Mouse (Mus musculus) left cerebral cortex, adult 18-20 months (tissue): Measurements from ENCODE around the gene Zfp839. TPM values are rescaled to one million over a fixed set of nuclear protein-coding genes. Genes with fewer than 3 reads are reported as not detected.
"Not testable (repeated sequence)": the region's sequence is repeated elsewhere in the genome, so short reads cannot be mapped to it uniquely, and the experiment has no call there.

Experiments used
- DNase-seq, 2 experiments: peaks; one replicate each; pipeline ENCODE4 v3.0.0; 2021 to 2022; ENCODE audit warnings: low spot score in 2 of 2, mixed read lengths in 1 of 2
- total RNA-seq, 2 experiments: library from RNA; stranded (reverse); gene quantifications; 2 replicates each; pipeline ENCODE4 v1.2.3; 2021

Gene Zfp839
- total RNA-seq, 2 experiments from 2014 or later = 11.7 to 12.8 TPM

- peak; percentile 96 to 97 for DNase-seq
These were observed 9.5 kb upstream of the Zfp839 start, which contains the start of gene Mok for GRCm38 (mm10) chr12:110840348-110841198. Gene Mok (minus strand): TSS chr12:110840939.

GRCm38 (mm10) chr12:110841731-110842493 lies 8.1 kb upstream of the Zfp839 start:
- DNase-seq = no peak

DNA sequence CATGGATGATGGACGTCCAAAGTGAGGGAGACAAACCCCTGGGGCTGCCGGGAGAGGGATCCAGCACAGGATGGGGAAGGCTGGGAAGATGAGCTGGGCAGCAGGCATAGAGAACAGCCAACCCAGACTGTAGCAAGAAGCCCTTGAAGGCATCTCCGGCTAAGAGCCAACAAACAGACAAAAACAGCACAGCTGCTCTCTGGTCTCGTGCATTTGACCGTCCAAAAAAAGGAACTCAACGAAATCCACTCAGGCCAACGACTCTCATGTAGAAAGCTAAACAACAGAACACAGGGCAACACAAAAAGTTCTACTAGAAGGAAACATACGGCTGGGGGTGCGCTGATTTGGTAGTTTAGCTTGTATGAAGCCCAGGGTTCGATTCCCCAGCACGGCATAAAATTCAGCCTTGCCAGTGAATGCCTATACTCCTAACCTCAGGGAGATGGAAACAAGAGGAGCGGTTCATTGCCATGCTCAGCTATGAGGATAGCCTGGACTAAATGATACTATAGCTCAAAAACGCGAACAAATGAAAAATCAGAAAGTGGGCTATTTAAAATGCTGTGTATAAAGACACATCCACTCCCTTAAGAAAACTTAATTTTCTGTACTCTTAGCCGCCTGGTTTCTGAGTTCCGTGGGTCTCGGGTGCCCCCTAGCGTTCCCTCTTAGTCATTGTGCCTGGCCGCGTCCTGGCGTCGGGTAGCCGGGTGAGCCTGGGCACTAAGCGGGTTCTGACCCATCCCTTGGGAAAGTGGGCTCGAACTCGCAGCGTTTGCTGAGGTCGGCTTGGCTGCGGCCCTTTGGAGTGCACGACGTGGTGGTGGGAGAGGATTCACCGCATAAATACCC lies 6.6 kb upstream of the Zfp839 start:
- DNase-seq = peak; percentile 86 to 88

- DNase-seq = no peak
These were observed 5.6 kb upstream of the Zfp839 start for GRCm38 (mm10) chr12:110844227-110845130.

GRCm38 (mm10) chr12:110845131-110845880 lies 4.7 kb upstream of the Zfp839 start:
- DNase-seq = peak; percentile 77 to 80

DNA sequence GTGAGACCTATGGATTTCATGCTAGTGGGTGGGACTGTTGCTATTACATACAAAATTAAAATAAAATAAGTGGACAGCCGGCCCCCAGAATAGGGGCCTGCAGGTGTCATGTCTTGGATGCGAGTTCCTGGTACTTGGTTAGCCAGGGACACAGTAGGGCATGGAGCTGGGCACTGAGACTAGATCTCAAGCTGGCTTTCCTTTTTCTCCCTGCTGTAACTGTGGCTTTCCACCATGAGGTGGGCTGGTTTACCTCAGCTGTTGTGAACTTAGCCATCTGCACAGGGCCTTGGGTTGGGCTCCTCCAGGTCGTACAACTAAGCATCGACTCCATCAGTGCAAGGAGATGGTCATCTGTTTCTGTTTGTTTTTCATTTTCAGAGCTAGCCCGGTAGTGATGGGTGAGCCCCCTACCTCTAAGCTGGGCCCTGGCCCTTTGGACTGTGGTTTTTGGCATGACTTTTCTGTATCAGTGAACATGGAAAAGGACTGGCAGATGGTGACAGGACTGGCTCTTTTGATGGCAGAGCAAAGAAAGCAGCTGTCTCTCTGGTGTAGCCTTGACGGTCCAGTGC lies 3.8 kb upstream of the Zfp839 start:
- DNase-seq = no peak

- no peak for DNase-seq
These were observed 840 bp downstream of the Zfp839 start for GRCm38 (mm10) chr12:110850929-110851256.

DNA sequence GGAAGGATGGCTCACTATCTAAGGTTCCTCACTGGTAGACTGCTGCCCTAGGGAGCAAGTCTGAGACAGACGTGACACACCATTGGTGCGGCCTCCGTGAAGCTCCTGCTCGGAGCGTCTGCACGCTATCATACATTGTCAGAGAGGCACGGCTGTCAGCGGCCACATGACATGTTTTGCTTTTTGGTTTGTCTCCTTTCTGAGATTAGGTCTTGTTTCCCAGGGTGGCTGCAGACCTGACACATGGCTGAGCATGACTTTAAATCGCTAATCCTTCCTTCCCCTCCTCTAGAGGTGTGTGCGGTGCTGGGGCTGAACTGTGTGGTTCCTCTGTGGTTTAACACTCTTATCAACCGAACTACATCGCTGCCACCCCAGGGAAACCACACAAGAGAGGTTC lies 1.4 kb downstream of the Zfp839 start:
- no peak for DNase-seq

DNA sequence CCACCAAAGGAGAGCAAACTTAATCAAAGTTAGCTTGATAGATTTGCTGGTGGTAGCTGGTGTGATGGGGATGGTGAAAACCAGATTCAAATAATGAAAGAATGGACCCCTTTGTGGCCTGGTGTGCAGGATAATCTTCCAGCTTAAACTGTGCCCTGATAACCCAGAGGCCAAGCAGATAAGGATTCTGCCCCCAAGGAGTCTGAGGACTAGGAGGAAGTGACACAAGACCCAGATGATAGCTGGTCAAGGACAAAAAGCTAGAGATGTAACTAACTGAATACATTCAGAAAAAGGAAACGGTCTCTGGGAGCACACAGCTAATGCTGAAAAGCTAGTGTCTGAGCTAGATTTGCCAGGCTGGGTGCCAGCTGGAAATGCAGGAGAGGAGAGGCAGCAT lies 1.9 kb downstream of the Zfp839 start:
- no peak for DNase-seq

DNA sequence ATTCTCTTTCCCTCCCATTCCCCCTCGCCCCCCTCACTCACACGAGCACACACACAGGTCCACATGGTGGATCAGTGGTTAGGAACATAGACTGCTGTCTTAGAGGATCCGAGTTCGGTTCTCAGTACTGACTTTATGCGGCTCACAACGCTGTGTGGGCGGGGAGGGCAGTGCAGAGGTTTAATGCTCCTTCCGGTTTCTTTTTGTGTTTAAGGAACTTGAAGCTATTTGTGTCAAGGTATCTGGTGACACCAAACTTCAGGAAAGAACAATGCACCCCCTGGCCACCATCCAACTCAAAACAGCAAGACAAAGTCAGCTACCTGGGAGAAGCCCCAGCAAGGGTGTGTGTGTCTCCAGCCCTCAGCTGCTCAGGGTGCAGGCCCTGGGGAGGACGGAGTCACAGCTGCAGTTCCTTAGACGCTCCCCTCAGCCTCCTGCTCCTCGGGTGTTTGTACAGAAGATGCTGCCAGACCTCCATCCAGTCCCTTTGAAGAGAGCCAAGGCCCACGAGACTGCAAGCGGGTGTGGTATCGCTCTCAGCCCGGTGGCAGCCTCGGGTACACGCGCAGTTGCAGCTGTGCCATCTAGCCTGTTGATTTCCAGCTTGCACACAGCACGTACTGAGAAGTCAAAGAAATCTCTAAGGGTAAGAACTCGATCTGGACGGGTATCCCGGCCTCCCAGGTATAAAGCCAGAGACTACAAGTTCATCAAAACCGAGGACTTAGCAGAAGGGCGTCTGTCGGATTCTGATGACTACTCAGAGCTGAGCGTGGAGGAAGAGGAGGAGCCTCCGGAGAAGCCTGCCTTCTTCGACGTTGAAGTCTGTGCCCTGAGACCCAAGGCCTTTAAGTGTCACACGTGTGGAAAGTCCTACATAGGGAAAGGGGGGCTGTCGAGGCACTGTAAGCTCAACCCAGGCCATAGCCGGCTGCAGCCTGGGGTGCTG lies 5.0 kb downstream of the Zfp839 start:
- DNase-seq = no peak

- DNase-seq = no peak
These were observed 7.1 kb downstream of the Zfp839 start for GRCm38 (mm10) chr12:110857196-110857595.

DNA sequence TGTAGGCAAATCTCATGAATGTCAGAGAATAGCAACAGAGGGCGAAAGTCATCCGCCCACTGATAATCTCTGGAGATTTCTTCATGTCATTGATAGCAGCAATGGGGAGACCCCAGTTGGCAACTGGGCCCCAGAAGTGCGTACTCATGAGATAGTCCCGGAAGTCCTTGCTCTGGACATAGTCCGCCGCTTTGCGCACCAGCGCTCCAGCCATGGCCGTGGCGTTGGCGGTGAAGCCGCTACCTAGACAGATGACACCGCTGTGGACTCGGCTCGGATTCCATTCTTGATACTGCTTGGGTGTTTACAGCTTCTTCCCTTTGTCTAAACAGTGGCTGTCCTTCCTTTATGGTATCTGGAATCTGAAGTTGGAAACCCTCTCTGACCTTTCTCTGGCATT lies 8.6 kb downstream of the Zfp839 start:
- not testable (repeated sequence) for DNase-seq

DNA sequence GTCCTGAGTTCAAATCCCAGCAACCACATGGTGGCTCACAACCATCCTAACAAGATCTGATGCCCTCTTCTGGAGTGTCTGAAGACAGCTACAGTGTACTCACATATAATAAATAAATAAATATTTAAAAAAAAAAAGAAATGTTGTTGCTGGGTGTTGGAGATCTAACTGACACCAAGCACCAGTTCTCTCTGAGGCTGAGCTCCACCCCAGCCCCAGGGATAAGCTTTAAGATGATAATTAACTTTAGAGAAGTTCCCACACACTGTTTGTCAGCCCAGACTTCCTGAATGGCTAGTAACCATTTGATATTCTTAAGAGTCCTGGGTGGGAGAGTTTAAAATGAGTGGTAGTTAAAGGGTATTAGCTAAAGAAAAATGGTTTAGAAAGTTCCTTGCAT lies 10.2 kb downstream of the Zfp839 start:
- DNase-seq = no peak

GRCm38 (mm10) chr12:110861256-110861655 lies 11.2 kb downstream of the Zfp839 start:
- DNase-seq = peak in 1 of 2 experiments; percentile 40

- DNase-seq = no peak
These were observed 14.0 kb downstream of the Zfp839 start for GRCm38 (mm10) chr12:110864008-110864407.

DNA sequence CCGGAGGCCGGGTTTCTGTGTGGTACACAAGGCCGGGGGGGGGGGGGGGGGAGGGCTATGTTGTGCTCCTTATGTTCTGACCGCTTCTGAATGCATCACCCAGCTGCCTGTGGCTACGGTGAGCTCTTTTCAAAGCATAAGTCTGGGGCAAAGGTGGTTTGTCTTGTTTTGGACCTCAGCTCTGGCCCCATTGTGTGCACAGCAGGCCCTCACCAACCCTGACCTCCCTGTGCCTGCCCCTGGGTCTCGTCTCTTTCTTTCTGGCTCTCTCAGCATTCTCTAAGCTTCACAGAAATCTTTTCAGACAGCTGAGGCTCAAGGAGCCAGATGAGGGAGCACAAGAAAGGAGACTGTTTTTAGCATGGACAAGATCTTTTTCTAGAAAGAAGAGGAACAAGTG lies 15.5 kb downstream of the Zfp839 start:
- no peak for DNase-seq

DNA sequence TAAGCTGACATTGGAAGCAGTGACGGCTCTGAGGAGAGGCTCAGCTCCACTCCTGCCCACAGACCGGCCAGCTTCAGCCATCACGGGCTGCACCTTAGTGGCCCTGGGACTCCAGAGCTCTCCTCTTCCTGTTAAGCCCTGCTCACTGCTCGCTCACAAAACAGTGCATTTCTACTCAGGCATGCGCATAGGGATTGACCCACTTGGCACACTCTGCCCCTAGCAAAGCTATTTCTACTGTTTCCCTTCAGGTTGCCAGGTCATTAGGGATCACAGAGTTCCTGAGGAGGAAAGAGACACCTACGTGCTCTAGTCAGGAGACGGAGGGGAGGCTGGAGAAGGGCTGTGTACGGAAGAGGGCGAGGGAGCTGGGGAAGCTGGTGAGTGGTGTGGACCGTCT lies 15.9 kb downstream of the Zfp839 start:
- DNase-seq = peak in 1 of 2 experiments; percentile 32

- no peak for DNase-seq
These were observed 20.1 kb downstream of the Zfp839 start for GRCm38 (mm10) chr12:110870107-110870506.
